Mouse (Mus musculus) intestine, embryonic 14.5 days (tissue): Measurements from ENCODE around the gene Foxk2. TPM values are rescaled to one million over a fixed set of nuclear protein-coding genes. Genes with fewer than 3 reads are reported as not detected.
A peak's percentile ranks its signal among the peaks of the same experiment; 100 is the strongest.

Source experiments
- ATAC-seq: fragments of 200-750 bp; cut with Nextera tagmentation; replicated peaks from 2 replicates; pipeline ENCODE4 v1.8.0; 2017; ENCODE audit warnings: low read depth, moderate number of reproducible peaks, moderate TSS enrichment, moderate library complexity; ENCODE audit not compliant: low FRiP score, low TSS enrichment
- DNase-seq: peaks from one replicate; pipeline ENCODE4 v3.0.0-alpha.2; 2018; ENCODE audit warnings: low spot score
- H3K27ac ChIP-seq: fragments of 300-500 bp; sonication (generic); 2 replicates; pipeline ENCODE4 v1.5.1; 2014; ENCODE audit warnings: low read depth, mild to moderate bottlenecking, control low read depth
- H3K27me3 ChIP-seq: fragments of 300-500 bp; sonication (generic); replicated peaks from 2 replicates; pipeline ENCODE4 v1.6.1; 2014; ENCODE audit warnings: low read length, control low read depth; ENCODE audit not compliant: control insufficient read depth, insufficient read depth
- H3K36me3 ChIP-seq: fragments of 300-500 bp; sonication (generic); 2 replicates; pipeline ENCODE4 v1.6.1; 2014; ENCODE audit warnings: low read length, control low read depth; ENCODE audit not compliant: control insufficient read depth, insufficient read depth
- H3K4me1 ChIP-seq: fragments of 300-500 bp; sonication (generic); replicated peaks from 2 replicates; pipeline ENCODE4 v1.6.1; 2014; ENCODE audit warnings: low read length, control low read depth, mixed read lengths; ENCODE audit not compliant: control insufficient read depth, insufficient read depth
- H3K4me2 ChIP-seq: fragments of 300-500 bp; sonication (generic); 2 replicates; pipeline ENCODE4 v1.6.1; 2014; ENCODE audit warnings: low read length
- H3K4me3 ChIP-seq: fragments of 300-500 bp; sonication (generic); 2 replicates; pipeline ENCODE4 v1.5.1; 2014; ENCODE audit warnings: low read depth, low read length, control low read depth, mixed read lengths
- H3K9ac ChIP-seq: fragments of 300-500 bp; sonication (generic); 2 replicates; pipeline ENCODE4 v1.6.1; 2014; ENCODE audit warnings: mild to moderate bottlenecking, low read length
- H3K9me3 ChIP-seq: fragments of 300-500 bp; sonication (generic); 2 replicates; pipeline ENCODE4 v1.6.1; 2016; ENCODE audit warnings: low read length, control low read depth; ENCODE audit not compliant: control insufficient read depth
- WGBS: fragments of 180-500 bp; shearing (Covaris S2); extraction: QIAGEN DNeasy Blood & Tissue Kit; methylation state at CpG from one replicate; pipeline ENCODE4 v1.1.7; 2014; 5-methylcytosine and 5-hydroxymethylcytosine counted together
- polyA plus RNA-seq: library from polyadenylated mRNA; unstranded; fragments of >200 nt; fragmentation: Nextera tagmentation; extraction: Ambion mirVana; gene quantifications from 2 replicates; pipeline ENCODE4 v1.2.1, GENCODE M21; 2014

Foxk2 gene
- polyA plus RNA-seq, 1 experiment from 2014 or later = 10.7 TPM

GRCm38 (mm10) chr11:121231628-121232291 is 28.0 kb upstream of the Foxk2 start:
- H3K27me3 ChIP-seq = no peaks in the 10 kb centered on the region
- H3K4me3 ChIP-seq = no peak overlapping the region
- no peak overlapping the region for H3K27ac ChIP-seq
- H3K9me3 ChIP-seq = no peaks in the 10 kb centered on the region
- H3K4me2 ChIP-seq = no peak overlapping the region
- 48% methylated on average over 4 of the region's 4 CpGs for WGBS
- no peak overlapping the region for H3K9ac ChIP-seq
- ATAC-seq = no peak
- peaks cover 20% of the 10 kb centered on the region for H3K4me1 ChIP-seq
- DNase-seq = no peak
- H3K36me3 ChIP-seq = peaks cover 9% of the 10 kb centered on the region; the same call in 1 of the 2 replicates

GRCm38 (mm10) chr11:121232706-121233105 is 27.1 kb upstream of the Foxk2 start:
- Histone ChIP-seq H3K9ac (no peak overlapping the region), H3K4me3 (no peak overlapping the region), H3K27ac (no peak overlapping the region), H3K4me1 (peaks cover 15% of the 10 kb centered on the region), H3K9me3 (no peaks in the 10 kb centered on the region), H3K4me2 (no peak overlapping the region), H3K36me3 (no peaks in the 10 kb centered on the region), H3K27me3 (no peaks in the 10 kb centered on the region)
- DNase-seq (no peak), ATAC-seq (no peak)
- WGBS = 29% methylated on average over 4 of the region's 4 CpGs

- Histone ChIP-seq H3K9me3 (no peaks in the 10 kb centered on the region), H3K4me1 (peaks cover 15% of the 10 kb centered on the region), H3K4me2 (peak overlapping the region; percentile 52), H3K27me3 (no peaks in the 10 kb centered on the region), H3K9ac (no peak overlapping the region), H3K27ac (peak overlapping the region; percentile 99), H3K36me3 (peaks cover 16% of the 10 kb centered on the region; the same call in 1 of the 2 replicates), H3K4me3 (no peak overlapping the region)
- DNase-seq (no peak), ATAC-seq (no peak)
- 25% methylated on average over 9 of the region's 9 CpGs for WGBS
Observed at GRCm38 (mm10) chr11:121235475-121236238, 24.1 kb upstream of the Foxk2 start.

GRCm38 (mm10) chr11:121236564-121237344 is 23.0 kb upstream of the Foxk2 start, which contains the start of gene Narf:
TSS of gene Narf (plus strand) at chr11:121237253.
- H3K27me3 ChIP-seq = no peaks in the 10 kb centered on the region
- H3K9ac ChIP-seq = peak within 1 kb of the TSS; percentile 72
- H3K27ac ChIP-seq = peak within 1 kb of the TSS; percentile 99
- WGBS = under 1% methylated on average over 50 of the region's 50 CpGs
- no peaks in the 10 kb centered on the region for H3K9me3 ChIP-seq
- peaks cover 15% of the 10 kb centered on the region for H3K4me1 ChIP-seq
- peak within 1 kb of the TSS; percentile 62 for H3K4me2 ChIP-seq
- peak; percentile 99 for DNase-seq
- peak within 1 kb of the TSS; percentile 73 for H3K4me3 ChIP-seq
- peak; percentile 100 for ATAC-seq
- peaks cover 20% of the 10 kb centered on the region for H3K36me3 ChIP-seq

GRCm38 (mm10) chr11:121237345-121238128 is 22.3 kb upstream of the Foxk2 start:
- Histone ChIP-seq H3K9me3 (no peaks in the 10 kb centered on the region), H3K4me2 (peak overlapping the region; percentile 62), H3K36me3 (peaks cover 28% of the 10 kb centered on the region), H3K4me1 (peaks cover 15% of the 10 kb centered on the region), H3K4me3 (peak overlapping the region; percentile 73), H3K27me3 (no peaks in the 10 kb centered on the region), H3K27ac (peak overlapping the region; percentile 99), H3K9ac (peak overlapping the region; percentile 72)
- DNase-seq (no peak), ATAC-seq (peak; percentile 65)
- 4% methylated on average over 28 of the region's 28 CpGs for WGBS

- Histone ChIP-seq H3K27me3 (no peaks in the 10 kb centered on the region), H3K36me3 (peaks cover 47% of the 10 kb centered on the region)
- WGBS = 94% methylated on average over 2 of the region's 2 CpGs
Observed at GRCm38 (mm10) chr11:121239669-121240068, 20.1 kb upstream of the Foxk2 start.

GRCm38 (mm10) chr11:121250196-121250595 is 9.6 kb upstream of the Foxk2 start:
- Histone ChIP-seq H3K27me3 (no peaks in the 10 kb centered on the region), H3K4me2 (no peak overlapping the region), H3K4me3 (no peak overlapping the region), H3K4me1 (no peaks in the 10 kb centered on the region), H3K36me3 (peaks cover 97% of the 10 kb centered on the region), H3K27ac (no peak overlapping the region), H3K9ac (no peak overlapping the region), H3K9me3 (no peaks in the 10 kb centered on the region)
- DNase-seq = no peak
- 86% methylated on average over 8 of the region's 8 CpGs for WGBS
- ATAC-seq = no peak

More at GRCm38 (mm10) chr11:121239669-121240068, 20.1 kb upstream of the Foxk2 start:
- ATAC-seq (no peak), DNase-seq (no peak)
- Histone ChIP-seq H3K9ac (no peak overlapping the region), H3K4me1 (peaks cover 15% of the 10 kb centered on the region), H3K27ac (no peak overlapping the region), H3K4me2 (no peak overlapping the region), H3K9me3 (no peaks in the 10 kb centered on the region), H3K4me3 (no peak overlapping the region)
